Mouse (Mus musculus) heart, adult 18-20 months (tissue): ENCODE measurements around the gene Park7. TPM values are rescaled to one million over a fixed set of nuclear protein-coding genes. Genes with fewer than 3 reads are reported as not detected.
"Not testable (repeated sequence)": the region's sequence is repeated elsewhere in the genome, so short reads cannot be mapped to it uniquely, and the experiment has no call there.

Experiments used
- DNase-seq, 2 experiments: peaks; one replicate each; pipeline ENCODE4 v3.0.0; 2021 to 2022; ENCODE audit warnings: mixed read lengths in 1 of 2
- total RNA-seq, 2 experiments: library from RNA; stranded (reverse); gene quantifications; 2 replicates each; pipeline ENCODE4 v1.2.3; 2021

Gene Park7
- total RNA-seq, 2 experiments from 2014 or later: 270 to 278 TPM

DNA sequence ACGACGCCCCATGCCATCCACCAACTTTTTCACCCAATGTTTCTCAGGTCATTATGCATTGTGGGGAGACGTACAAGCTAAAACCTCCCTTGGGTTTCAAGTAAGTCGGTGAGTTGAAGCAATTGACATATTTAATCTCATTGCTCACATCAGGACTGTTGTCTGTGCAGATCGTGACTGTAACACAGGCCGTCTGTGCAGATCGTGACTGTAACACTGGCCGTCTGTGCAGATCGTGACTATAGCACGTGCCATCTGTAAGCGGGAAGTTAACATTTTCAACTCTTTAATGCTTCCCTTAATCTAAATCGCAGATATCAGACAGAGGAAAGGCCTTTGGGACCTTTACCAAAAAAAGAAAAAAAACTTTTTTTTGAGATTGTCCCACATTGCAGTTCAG, 494 bp downstream of the Park7 start:
- DNase-seq: no peak

DNA sequence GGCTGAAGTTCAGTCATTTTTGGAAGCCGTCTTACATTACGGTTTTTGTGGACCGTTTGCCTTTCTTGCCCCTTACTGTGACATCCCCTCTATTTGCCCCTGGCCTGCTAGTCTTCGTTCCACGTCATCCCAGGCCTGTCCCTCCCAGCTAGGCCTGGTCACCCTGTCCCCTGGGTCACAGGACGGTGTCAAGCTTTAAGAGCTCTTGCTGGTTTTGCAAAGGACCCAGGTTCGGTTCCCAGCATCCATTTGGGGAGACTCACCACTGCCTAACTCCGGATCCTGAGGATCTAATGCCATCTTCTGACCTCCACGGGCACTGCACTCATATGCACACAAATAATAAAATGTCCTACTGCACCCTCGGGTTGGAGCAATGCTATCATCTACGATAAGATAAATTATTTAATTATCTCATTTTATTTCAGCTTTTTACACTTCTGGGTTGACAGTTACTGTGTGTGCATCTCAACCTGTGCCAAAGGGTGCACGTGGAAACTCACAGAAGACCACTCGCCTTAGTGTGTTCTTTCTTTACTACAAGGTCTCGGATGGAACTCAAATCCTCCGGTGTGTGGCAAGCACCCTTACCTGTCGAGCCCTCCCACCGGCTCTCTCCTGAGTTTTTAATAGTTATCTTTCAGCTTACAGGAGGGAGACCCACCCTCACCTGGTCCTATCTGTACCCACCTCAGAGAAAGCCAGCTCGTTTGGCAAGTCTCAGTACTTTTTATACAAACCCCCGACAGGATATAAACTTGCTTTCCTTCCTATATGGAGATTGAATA, 3.9 kb downstream of the Park7 start:
- DNase-seq: no peak

DNA sequence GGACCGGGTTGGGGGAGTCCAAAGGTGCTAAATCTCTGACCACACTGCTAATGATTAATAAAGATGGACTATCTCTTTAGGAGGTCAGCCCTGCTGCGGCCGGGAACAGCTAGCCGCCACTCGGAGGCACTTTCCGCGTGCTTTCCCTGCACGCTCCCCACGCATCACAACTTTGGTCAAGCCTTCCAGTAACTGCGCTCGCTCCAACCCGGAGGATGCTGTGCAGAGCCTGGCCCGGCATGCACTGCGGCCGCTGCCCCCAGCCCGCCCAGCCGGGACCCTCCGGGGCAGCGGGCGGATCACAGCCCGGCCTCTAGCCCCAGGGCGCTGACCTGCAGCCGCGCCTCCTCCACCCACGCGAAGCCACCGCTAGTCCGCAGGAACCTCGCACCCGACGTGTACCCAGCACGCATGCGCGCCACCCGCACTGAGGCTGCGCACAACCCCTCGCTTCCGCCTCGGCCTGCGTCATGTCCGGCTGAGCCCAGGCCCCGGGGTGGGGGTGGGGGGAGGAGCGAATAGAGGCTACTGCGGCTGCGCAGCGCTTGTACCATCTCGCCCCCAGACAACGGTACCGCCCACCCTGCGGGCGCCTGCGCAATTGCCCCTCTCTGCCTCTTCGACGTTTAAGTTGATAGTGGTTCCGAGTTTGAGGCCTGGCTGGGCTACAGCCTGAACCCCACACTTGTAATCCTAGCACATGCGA, 4.6 kb downstream of the Park7 start:
- peak; percentile 98 to 100 for DNase-seq

DNA sequence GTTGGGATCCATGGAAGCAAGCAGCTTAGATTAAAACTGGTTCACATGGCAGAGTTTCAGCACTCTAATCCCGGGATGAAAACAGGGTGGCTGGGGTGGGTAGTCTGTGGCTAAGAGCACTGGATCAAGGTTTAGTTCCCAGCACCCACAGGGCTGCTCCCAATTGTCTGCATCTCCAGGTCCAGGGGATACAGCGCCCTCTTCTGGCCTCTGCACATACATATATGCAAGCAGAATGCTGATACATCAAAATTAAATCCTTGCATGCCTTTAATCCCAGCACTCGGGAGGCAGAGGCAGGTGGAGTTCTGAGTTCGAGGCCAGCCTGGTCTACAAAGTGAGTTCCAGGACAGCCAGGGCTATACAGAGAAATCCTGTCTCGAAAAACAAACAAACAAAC, 5.7 kb downstream of the Park7 start:
- DNase-seq: not testable (repeated sequence)

DNA sequence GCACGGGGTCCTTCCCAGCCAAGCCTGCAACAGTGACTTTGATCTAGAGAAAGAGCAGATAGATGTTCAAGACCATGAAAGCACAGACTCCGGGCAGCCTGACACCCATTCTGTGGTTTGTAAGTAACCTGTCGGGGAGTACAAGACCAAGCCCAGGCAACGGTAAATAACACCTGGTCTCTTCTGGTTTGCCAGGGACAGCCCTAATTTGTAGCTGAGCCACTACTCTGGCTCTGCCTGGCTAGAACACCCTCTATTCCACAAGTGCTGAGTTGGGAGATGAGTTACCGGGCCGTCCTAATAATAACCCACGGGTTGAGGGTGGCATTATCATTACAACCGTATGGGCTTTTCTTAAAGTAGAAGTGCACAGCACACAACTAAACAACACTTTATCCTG, 7.1 kb downstream of the Park7 start:
- no peak for DNase-seq

DNA sequence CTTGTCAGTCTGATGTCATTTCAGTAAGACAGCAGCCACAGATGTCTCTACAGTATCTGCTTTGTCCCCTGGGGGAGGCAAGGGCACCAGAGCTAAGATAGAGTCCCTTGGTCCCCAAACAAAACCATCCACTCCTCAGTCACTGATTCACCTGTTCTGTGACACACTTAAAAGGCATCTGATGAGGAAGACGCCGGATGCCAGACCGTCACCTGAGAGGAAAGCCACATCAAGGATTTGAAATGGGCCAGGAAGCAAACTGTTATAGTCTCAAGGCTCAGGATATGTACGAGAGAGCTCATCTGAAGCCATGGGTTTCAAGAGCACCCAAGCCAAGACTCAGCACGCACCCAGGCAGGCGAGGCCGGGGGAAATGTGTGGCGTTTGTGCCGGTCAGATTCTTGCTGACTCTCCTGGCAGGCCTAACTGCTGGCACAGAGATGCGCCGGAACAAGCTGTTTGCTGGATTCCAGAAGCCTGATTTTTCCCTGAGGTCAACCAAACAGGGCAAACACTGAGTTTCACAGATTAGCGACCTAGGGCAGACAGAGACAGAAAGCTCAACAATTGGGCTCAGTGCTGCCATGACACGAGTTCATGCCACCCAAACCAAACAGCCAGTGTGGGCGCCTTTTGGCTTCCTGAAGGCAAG, 11.0 kb downstream of the Park7 start:
- DNase-seq: peak in 1 of 2 experiments; percentile 37

DNA sequence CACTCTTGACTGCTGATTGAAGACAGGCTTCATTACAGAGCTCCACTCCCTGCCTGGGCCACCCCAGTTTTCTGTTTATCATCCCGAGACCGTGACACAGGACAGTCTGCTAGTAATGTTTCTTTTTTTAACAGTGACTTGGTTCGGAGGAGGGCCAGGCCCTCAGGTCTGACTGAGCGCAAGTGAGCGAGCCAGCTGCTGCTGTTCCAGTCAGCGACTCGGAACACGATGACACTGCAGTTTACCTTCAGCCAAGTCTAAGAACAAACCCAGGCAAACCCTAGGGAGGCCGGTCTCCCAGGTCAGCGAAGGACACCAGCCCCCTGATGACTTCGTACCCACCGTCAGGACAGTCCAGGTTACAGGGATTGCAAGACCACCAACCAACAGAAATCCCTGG, 12.2 kb downstream of the Park7 start:
- peak in 1 of 2 experiments; percentile 82 for DNase-seq

DNA sequence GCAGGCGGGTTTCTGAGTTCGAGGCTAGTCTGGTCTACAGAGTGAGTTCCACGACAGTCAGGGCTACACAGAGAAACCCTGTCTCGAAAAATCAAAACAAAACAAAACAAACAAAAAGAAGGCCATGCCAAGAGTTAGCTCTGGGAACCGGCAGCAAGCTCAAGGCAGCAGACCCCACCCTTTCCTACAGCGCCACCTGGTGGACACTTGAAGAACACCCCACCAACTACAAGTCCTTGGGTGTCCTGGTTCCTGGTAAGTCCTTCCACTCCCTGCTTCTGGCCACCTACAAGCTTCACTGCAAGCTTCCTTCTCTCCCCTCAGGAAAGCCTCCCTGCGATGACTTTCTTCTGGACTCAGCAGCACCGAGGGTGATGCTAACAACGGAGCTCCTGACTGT, 12.6 kb downstream of the Park7 start:
- DNase-seq: peak; percentile 85 to 92

DNA sequence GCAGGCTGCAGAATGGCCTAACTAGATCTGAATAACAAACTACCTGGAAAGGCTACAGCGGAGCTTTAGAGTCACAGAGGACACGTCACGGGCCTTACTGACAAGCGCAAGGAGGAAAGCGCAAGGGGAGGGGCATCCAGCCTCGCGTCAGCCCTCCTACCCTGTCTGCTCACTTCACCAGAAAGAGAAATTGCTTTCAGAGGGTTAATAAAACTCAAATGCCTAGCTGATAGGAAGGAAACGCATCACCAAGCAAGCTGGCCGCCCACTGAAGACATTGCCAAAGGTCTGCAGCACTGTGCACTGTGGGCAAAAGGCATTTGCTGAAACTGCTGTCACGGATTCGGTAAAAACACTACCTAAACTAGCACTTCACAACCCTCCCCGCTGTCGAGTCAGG, 13.8 kb downstream of the Park7 start:
- DNase-seq: no peak

DNA sequence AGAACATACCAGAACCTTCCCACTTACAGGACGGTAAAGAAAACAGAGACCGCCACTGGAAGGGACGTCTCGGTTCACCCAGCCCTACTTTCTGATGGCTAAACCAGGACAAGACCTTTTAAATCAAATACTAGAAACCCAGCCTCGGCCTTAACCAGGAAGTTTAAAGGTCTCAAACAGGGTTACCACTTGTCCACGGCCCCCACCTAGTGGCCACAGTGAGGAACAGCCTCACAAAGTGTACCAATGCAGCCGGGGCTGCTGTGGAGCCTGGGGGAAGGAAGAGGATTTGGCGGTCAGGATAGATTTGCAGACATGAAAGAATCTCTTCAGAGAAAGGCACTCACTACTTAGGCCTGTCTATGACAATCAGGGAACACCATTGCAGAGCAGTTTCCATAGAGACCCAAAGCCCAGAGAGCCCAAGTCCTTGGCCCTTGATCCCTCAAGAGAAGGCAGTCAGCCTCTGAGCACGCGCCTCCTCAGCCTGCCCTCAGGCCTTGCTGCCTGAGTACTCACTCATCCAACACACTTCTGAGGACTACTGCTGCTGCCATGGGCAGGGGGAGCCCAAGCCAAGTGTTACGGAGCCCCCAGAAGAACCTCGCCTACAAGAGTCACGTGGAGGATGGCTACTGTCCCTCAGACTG, 15.4 kb downstream of the Park7 start:
- peak; percentile 63 to 86 for DNase-seq

DNA sequence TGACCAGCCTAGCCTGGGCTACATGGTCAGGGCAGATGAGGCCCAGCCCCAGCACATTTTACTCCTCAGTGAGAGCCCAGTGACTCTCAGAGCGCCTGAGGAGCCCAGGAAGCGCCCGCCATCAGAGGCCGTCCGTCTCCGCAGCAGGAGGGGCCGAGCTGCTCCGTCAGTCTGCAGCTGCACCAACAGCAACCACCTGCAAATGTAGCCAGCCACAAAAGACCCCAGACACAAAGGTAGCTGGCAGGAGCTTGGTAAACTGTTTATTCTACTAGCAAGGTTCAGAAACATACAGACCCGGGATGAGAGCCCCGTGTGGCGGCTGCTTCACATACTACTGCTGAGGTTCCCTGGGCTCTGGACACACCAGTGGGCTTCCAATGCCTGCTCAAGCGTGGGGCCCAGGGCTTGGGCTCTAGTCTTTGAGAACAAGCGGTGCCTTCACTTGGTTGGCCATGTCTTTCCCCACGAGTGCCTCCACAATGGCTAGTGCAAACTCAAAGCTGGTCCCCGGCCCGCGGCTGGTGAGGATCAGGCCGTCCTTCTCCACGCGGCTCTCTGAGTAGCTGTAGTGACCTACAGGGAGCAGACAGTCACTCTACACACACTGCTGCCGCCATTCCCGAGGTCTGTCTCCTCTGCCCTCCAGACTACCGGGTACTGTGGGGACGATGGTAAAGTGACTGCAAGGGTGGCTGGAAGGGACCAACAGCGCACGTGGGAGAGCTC, 17.2 kb downstream of the Park7 start:
- DNase-seq: no peak

DNA sequence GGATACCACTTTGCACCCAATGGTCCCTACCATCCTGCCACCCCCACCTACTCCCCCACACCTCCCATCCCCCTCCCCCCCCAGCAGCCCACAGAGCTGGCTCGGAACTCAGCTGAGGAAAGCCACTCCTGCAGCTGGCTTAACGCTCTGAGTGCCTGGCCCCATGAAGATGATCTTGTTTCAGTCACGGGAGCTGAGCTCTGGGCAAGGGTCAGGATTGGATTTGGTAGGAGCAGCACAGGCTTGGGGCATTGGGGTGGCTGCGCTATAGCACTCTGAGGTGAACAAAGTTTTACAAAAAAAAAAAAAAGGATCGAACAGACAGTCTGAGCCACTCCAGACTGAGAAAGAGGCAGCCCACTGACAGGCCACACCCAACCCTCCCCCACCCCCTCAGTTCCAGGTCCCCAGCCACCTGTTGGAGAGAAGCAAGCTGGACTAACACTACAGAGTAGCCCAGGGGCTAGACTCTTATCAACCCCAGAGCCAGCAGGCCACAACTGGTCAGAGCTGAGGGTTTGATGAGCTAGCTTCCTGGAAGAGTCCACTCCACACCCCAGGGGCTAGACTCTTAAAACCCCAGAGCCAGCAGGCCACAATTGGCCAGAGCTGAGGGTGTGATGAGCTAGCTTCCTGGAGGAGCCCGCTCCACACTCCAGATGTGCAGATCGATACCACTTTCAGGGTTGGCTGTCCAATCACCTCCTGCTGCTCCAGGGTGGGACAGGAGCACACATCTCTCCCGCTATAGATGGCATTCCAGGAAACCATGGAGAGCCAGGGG, 19.3 kb downstream of the Park7 start:
- no peak for DNase-seq

DNA sequence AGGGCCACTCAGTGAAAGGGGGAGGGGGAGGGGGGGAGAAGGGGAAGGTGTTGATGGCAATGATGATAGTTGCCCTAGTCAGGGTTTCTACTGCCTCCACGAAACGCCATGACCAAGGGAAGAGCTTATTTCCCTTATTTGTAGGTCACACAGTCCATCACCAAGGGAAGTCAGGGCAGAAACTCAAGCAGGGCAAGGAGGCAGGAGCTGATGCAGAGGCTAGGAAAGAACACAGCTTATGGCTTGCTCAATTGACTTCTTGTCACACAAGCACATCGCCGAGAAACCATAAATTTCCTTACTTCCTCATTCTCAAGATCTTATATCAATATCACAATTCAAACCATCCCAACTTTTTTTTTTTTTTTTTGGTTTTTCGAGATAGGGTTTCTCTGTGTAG, 22.9 kb downstream of the Park7 start:
- DNase-seq: no peak

DNA sequence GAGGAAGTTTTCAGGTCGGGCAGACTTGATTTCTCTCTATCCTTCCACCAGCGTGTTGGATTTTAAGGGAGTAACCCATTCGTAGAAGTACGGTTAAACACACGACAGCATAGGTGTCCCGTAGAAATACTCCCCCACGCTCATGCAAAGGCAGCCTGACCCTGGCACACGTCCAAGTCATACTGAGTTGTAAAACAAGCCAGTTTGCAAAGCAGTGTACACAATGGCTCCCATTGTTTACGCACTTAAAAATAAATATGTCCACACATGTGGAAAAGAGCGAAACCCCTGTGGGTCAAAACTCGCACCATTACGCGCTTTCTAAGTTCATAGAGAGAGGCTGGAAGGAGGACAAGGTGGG, 24.3 kb downstream of the Park7 start:
- DNase-seq: peak in 1 of 2 experiments; percentile 39

DNA sequence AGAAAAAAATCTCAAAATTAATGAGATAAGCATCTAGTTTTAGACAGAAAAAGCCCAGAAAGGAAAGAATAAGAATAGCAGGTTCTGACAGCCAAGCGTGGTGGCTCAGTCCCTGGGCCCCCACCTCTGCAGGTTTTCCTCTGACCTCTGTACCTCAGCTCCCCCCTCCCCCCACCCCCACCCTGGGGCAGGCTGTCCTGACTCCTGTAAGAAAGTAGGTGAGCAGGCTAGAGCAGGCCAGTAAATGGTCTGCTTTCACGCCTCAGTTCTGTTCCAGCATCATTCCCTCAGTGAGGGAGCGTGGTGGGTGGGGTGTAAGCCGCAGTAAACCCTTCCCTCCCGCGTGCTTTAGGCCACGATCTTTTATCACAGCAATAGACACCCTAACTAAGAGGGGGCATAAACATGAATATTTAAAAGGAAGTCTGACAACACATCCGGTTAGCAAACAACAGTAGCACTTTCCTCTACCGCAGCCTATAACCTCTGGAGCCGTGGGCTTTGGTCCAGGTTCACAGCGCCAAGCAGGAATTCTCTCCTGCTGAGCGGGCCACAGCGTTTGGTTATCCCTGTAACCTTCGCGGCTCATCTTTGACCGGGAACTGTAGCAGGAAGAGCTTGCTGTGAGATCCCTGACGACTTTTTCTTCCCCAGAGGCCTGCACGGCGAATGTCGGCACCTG, 24.8 kb downstream of the Park7 start:
- peak in 1 of 2 experiments; percentile 15 for DNase-seq

DNA sequence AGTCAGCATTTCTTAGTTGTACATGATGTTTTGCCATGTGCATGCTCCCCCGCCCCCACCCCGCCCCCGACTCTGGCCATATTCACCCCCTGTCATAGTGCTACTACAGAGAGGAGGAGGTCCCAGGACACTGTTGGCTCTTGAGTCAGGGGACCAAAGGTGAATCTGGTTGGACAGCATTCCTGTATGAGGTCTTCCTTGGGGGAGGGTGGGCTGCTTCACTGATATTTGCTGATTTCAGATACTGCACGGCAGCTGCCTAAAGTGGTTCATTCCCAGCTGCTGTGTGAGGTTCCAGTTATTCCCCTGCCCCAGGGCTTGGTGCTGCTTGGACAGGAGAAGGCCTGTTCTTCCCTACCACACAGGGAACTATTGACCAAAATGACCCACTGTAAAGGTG, 25.7 kb downstream of the Park7 start:
- no peak for DNase-seq

DNA sequence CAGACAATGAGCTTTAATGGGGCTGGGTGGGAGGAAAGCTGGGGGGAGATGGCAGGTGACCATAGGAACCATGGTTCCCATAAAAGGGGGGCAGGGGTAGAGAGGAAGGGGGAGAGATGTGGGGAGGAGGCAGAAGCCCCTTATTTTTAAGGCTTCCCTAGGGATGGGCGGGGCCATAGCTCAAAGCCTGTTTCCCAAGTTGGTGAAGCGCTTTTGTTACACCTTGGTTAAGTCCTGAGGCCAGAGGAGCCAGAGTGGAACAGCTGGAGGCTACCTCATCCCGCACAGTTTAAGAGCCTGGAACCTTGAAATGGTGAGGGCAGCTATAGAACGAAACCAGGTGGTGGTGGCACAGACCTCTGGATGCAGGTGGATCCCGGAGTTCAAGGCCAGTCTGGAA, 26.3 kb downstream of the Park7 start:
- no peak for DNase-seq

DNA sequence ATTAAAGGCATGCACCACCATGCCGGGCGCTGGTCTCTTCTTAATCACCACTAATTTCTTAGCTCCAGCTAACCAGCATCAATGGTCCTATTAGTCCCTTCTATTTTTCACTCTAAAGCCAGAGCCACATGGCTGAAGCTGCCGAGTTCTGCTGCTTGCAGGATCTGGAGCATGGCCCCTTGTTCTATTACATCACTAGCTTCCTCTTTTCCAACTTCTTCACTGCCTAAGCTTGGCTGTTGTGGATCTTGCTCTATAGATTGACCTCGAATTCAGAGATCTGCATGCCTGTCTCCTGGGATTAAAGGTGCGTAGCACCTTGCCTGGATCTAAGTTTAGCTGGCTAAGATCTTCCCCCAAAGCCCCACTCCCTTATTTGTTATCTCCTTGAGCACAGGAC, 31.6 kb downstream of the Park7 start:
- DNase-seq: no peak

DNA sequence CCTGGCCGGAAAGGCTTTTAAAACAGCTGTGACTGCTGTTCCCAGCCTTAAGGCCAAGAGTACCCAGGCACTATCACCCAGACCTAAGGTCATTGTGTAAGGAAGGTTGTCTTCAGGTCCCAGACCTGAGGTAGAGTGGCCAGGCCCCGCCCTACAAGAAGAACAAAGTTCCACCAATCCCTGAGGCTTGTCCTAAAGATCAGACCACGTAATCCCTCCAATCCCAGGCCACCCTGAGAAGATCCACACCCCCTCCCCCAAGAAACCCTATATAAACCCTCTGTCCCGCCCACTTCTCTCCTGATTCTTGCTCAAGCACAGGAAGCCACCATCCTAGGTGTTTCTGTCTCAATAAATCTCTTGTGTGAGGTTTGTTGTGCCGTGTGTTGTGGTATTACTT, 33.9 kb downstream of the Park7 start:
- no peak for DNase-seq

DNA sequence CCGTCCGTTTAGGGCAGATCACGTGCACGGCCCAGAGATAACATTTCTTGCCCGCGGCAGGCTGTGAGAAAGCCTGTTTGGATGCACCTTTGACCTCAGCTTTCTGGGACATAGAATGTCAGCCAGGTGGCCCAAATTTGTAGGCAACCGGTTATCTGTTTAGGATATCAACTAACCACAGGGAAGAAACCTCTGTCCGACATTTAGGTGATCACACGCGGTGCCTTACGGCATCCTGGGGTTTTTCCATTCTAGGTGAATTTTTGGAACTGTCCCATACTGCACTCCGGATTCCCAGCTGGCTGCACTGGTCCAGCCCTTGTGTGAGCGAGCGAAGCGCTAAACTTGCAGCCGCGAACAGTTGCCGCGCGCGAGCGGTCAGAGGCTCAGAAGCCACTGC, 34.6 kb downstream of the Park7 start:
- no peak for DNase-seq

DNA sequence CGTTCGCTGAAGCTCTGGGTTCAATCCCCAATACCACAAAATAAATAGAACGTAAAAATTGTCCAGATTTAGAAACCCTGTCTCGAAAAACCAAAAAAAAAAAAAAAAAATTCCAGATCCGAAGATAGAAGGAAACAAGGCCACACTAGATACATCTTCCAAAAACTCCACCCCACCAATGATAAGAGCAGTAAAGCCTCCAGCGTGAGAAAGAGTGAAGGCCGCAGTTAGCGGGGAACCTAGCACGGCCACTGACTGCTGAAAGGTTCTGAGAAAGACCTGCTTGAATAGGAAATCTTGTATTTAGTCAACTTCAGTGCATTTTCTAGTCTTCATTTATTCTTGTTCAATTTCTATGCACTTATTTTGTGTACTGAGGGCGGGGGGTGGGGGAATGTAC, 38.8 kb downstream of the Park7 start:
- no peak for DNase-seq
